Mouse (Mus musculus): ENCODE measurements around the gene Zfp280b. TPM values are rescaled to one million over a fixed set of nuclear protein-coding genes. Genes with fewer than 3 reads are reported as not detected.
A peak's percentile ranks its signal among the peaks of the same experiment; 100 is the strongest.
"Not testable (repeated sequence)": the region's sequence is repeated elsewhere in the genome, so short reads cannot be mapped to it uniquely, and the experiment has no call there.

Gene Zfp280b
- 5.3 and 6.9 TPM in 2 replicates for polyA plus RNA-seq (2012; rRNA removed)

- TF ChIP-seq POLR2A (IDR thresholded peaks at IDR 0.05; ENCODE audit: borderline replicate concordance, extremely low read depth, low read depth, low read length) (no peak), CTCF (IDR thresholded peaks at IDR 0.05; ENCODE audit: insufficient read depth, low read length) (peak; percentile 41)
- Histone ChIP-seq H3K4me1 (ENCODE audit: control insufficient read depth, insufficient read depth, low read length) (peaks cover 5% of the 10 kb centered on the region), H3K4me3 (replicated peaks; ENCODE audit: extremely low read depth, low read depth, low read length) (peak within 1 kb of the TSS; percentile 91)
- whole genome bisulfite sequencing, result under 1% methylated on average over 58 of the region's 58 CpGs
- DNase-seq, result peak; percentile 91
These were observed at the start of gene Zfp280b for GRCm38 (mm10) chr10:76032402-76033118. TSS of gene Zfp280b (plus strand) at chr10:76032650.

GRCm38 (mm10) chr10:75990430-75991042 is 41.9 kb upstream of the Zfp280b start:
- WGBS, result 73% methylated on average over 4 of the region's 4 CpGs
- Histone ChIP-seq H3K4me3 (replicated peaks; ENCODE audit: extremely low read depth, low read depth, low read length) (no peak overlapping the region), H3K4me1 (ENCODE audit: control insufficient read depth, insufficient read depth, low read length) (no peaks in the 10 kb centered on the region)
- no peak for DNase-seq
- TF ChIP-seq POLR2A (IDR thresholded peaks at IDR 0.05; ENCODE audit: borderline replicate concordance, extremely low read depth, low read depth, low read length), result no peak
- no peak for TF ChIP-seq CTCF (IDR thresholded peaks at IDR 0.05; ENCODE audit: insufficient read depth, low read length)

GRCm38 (mm10) chr10:75993616-75994240 is 38.7 kb upstream of the Zfp280b start:
- no peak overlapping the region for H3K4me3 ChIP-seq (replicated peaks; ENCODE audit: extremely low read depth, low read depth, low read length)
- TF ChIP-seq POLR2A (IDR thresholded peaks at IDR 0.05; ENCODE audit: borderline replicate concordance, extremely low read depth, low read depth, low read length) (no peak), CTCF (IDR thresholded peaks at IDR 0.05; ENCODE audit: insufficient read depth, low read length) (no peak)
- 69% methylated on average over 15 of the region's 15 CpGs for WGBS
- no peak for DNase-seq
- H3K4me1 ChIP-seq (ENCODE audit: control insufficient read depth, insufficient read depth, low read length), result no peaks in the 10 kb centered on the region

GRCm38 (mm10) chr10:75994531-75995210 is 37.8 kb upstream of the Zfp280b start:
- DNase-seq; H3K4me3 ChIP-seq (replicated peaks; ENCODE audit: extremely low read depth, low read depth, low read length); H3K4me1 ChIP-seq (ENCODE audit: control insufficient read depth, insufficient read depth, low read length): not testable (repeated sequence)
- WGBS, result 76% methylated on average over 13 of the region's 13 CpGs

- 81% methylated on average over 11 of the region's 11 CpGs for WGBS
- no peak for TF ChIP-seq CTCF (IDR thresholded peaks at IDR 0.05; ENCODE audit: insufficient read depth, low read length)
- TF ChIP-seq POLR2A (IDR thresholded peaks at IDR 0.05; ENCODE audit: borderline replicate concordance, extremely low read depth, low read depth, low read length), result no peak
- Histone ChIP-seq H3K4me1 (ENCODE audit: control insufficient read depth, insufficient read depth, low read length) (no peaks in the 10 kb centered on the region), H3K4me3 (replicated peaks; ENCODE audit: extremely low read depth, low read depth, low read length) (no peak overlapping the region)
- DNase-seq, result no peak
These were observed 37.0 kb upstream of the Zfp280b start for GRCm38 (mm10) chr10:75995463-75995862.

- Histone ChIP-seq H3K4me3 (replicated peaks; ENCODE audit: extremely low read depth, low read depth, low read length) (no peak overlapping the region), H3K4me1 (ENCODE audit: control insufficient read depth, insufficient read depth, low read length) (no peaks in the 10 kb centered on the region)
- TF ChIP-seq CTCF (IDR thresholded peaks at IDR 0.05; ENCODE audit: insufficient read depth, low read length), result no peak
- 29% methylated on average over 3 of the region's 3 CpGs for WGBS
- DNase-seq, result no peak
These were observed 36.1 kb upstream of the Zfp280b start for GRCm38 (mm10) chr10:75996315-75996714.

- H3K4me1 ChIP-seq (ENCODE audit: control insufficient read depth, insufficient read depth, low read length), result no peaks in the 10 kb centered on the region
- no peak for DNase-seq
- 47% methylated on average over 7 of the region's 7 CpGs for WGBS
- no peak for TF ChIP-seq POLR2A (IDR thresholded peaks at IDR 0.05; ENCODE audit: borderline replicate concordance, extremely low read depth, low read depth, low read length)
- H3K4me3 ChIP-seq (replicated peaks; ENCODE audit: extremely low read depth, low read depth, low read length), result no peak overlapping the region
These were observed 31.3 kb upstream of the Zfp280b start for GRCm38 (mm10) chr10:76001160-76001559.

GRCm38 (mm10) chr10:76002101-76002521 is 30.3 kb upstream of the Zfp280b start:
- WGBS, result 27% methylated on average over 3 of the region's 3 CpGs
- DNase-seq, result no peak
- TF ChIP-seq POLR2A (IDR thresholded peaks at IDR 0.05; ENCODE audit: borderline replicate concordance, extremely low read depth, low read depth, low read length) (no peak), CTCF (IDR thresholded peaks at IDR 0.05; ENCODE audit: insufficient read depth, low read length) (no peak)
- Histone ChIP-seq H3K4me3 (replicated peaks; ENCODE audit: extremely low read depth, low read depth, low read length) (no peak overlapping the region), H3K4me1 (ENCODE audit: control insufficient read depth, insufficient read depth, low read length) (no peaks in the 10 kb centered on the region)

GRCm38 (mm10) chr10:76002615-76003014 is 29.8 kb upstream of the Zfp280b start:
- 42% methylated on average over 2 of the region's 2 CpGs for WGBS
- no peak for DNase-seq
- Histone ChIP-seq H3K4me1 (ENCODE audit: control insufficient read depth, insufficient read depth, low read length) (no peaks in the 10 kb centered on the region), H3K4me3 (replicated peaks; ENCODE audit: extremely low read depth, low read depth, low read length) (no peak overlapping the region)
- no peak for TF ChIP-seq POLR2A (IDR thresholded peaks at IDR 0.05; ENCODE audit: borderline replicate concordance, extremely low read depth, low read depth, low read length)
- TF ChIP-seq CTCF (IDR thresholded peaks at IDR 0.05; ENCODE audit: insufficient read depth, low read length), result no peak
